Mouse (Mus musculus) testis, adult 2 months (tissue): Measurements from ENCODE around the gene Cdyl2.

Experiments
- CTCF ChIP-seq: fragments of 200-500 bp; IDR thresholded peaks from 2 replicates; pipeline ENCODE4 v1.5.1; 2012; ENCODE audit warnings: low read depth, mild to moderate bottlenecking, inconsistent platforms, low read length, moderate library complexity; ENCODE audit not compliant: control insufficient read depth, insufficient read depth, insufficient replicate concordance
- POLR2A ChIP-seq: fragments of 200-500 bp; IDR thresholded peaks from 2 replicates; pipeline ENCODE4 v1.6.1; 2012; ENCODE audit warnings: low read depth, mild to moderate bottlenecking, inconsistent platforms, low read length, moderate library complexity; ENCODE audit not compliant: control insufficient read depth

- TF ChIP-seq CTCF (peak; percentile 77; the same call in 1 of the 2 replicates), POLR2A (no peak)
Observed at GRCm38 (mm10) chr8:116602806-116603205, 130.0 kb downstream of the Cdyl2 start.
